Mouse (Mus musculus) embryonic facial prominence, embryonic 15.5 days (tissue): ENCODE measurements around the gene Tbc1d16. TPM values are rescaled to one million over a fixed set of nuclear protein-coding genes. Genes with fewer than 3 reads are reported as not detected.
"Not testable (repeated sequence)": the region's sequence is repeated elsewhere in the genome, so short reads cannot be mapped to it uniquely, and the experiment has no call there.

Source experiments
- ATAC-seq: fragments of 200-750 bp; cut with Nextera tagmentation; 2 replicates; pipeline ENCODE4 v1.8.0; 2017; ENCODE audit warnings: low read depth, moderate TSS enrichment; ENCODE audit not compliant: insufficient number of reproducible peaks, low FRiP score, low TSS enrichment
- H3K27ac ChIP-seq: fragments of 300-500 bp; sonication (generic); replicated peaks from 2 replicates; pipeline ENCODE4 v1.5.1; 2015; ENCODE audit warnings: mild to moderate bottlenecking, inconsistent platforms
- H3K27me3 ChIP-seq: fragments of 300-500 bp; sonication (generic); 2 replicates; pipeline ENCODE4 v1.6.1; 2015; ENCODE audit warnings: inconsistent platforms
- H3K36me3 ChIP-seq: fragments of 300-500 bp; sonication (generic); 2 replicates; pipeline ENCODE4 v1.6.1; 2015; ENCODE audit warnings: mild to moderate bottlenecking, inconsistent platforms
- H3K4me1 ChIP-seq: fragments of 300-500 bp; sonication (generic); 2 replicates; pipeline ENCODE4 v1.6.1; 2015; ENCODE audit warnings: inconsistent platforms
- H3K4me2 ChIP-seq: fragments of 300-500 bp; sonication (generic); replicated peaks from 2 replicates; pipeline ENCODE4 v1.6.1; 2015; ENCODE audit warnings: mild to moderate bottlenecking, inconsistent platforms
- H3K4me3 ChIP-seq: fragments of 300-500 bp; sonication (generic); replicated peaks from 2 replicates; pipeline ENCODE4 v1.5.1; 2015; ENCODE audit warnings: mild to moderate bottlenecking, inconsistent platforms
- H3K9ac ChIP-seq: fragments of 300-500 bp; sonication (generic); 2 replicates; pipeline ENCODE4 v1.6.1; 2015; ENCODE audit warnings: inconsistent platforms
- H3K9me3 ChIP-seq: fragments of 300-500 bp; sonication (generic); replicated peaks from 2 replicates; pipeline ENCODE4 v1.6.1; 2016; ENCODE audit warnings: inconsistent platforms
- WGBS: fragments of 180-500 bp; shearing (Covaris S2); methylation state at CpG from one replicate; pipeline ENCODE4 v1.1.7; 2015; 5-methylcytosine and 5-hydroxymethylcytosine counted together
- polyA plus RNA-seq: library from polyadenylated mRNA; unstranded; fragments of >200 nt; fragmentation: Nextera tagmentation; extraction: Ambion mirVana; gene quantifications from 2 replicates; pipeline ENCODE4 v1.2.1, GENCODE M21; 2015

Gene Tbc1d16
- 15.3 and 16.0 TPM in 2 replicates for polyA plus RNA-seq

DNA sequence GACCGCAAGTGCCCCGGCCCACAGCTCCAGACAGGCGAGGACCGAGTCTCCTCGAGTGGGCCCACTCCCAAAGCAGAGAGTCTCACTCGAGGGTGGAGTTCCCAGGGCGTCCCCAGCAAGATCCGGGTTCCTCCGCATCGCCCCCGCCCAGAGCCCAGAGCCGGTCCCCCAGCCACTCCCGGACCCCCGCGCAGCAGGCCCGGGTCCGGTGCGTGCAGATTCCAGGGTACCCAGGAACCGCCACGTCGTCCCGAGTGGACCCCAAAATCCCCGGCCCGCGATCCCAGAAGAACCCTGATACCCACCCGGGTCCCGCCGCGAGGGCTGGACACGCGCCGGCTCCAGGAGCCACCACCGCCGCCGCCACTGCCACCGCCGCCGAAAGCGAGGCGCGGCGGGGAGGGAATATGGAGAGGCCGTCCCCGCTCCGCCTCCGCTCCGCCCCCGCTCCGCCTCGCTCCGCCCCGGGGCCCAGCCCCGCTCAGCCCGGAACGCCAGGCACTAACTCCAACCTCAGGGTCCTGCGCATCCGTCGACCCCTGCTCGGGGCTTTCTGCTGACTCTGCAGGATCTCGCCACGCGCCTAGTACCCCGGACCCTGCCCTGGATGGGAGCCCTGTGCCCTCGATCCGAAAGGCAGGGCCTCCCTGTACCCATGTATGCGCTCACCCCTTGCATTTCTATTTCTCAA lies at the start of gene Tbc1d16, which contains the start of gene Ccdc40:
Tbc1d16 (minus strand) TSS at position 409 of the 691 bp plus-strand sequence.
Ccdc40 (plus strand) TSS at position 482 of the 691 bp plus-strand sequence.
- under 1% methylated on average over 65 of the region's 66 CpGs for WGBS
- Histone ChIP-seq H3K4me3 (peak within 1 kb of the TSS; percentile 77), H3K27me3 (no peaks in the 10 kb centered on the region), H3K36me3 (no peaks in the 10 kb centered on the region), H3K9ac (peak within 1 kb of the TSS; percentile 71), H3K4me1 (peaks cover 45% of the 10 kb centered on the region), H3K27ac (peak within 1 kb of the TSS; percentile 63; the same call in 1 of the 2 replicates), H3K9me3 (no peaks in the 10 kb centered on the region), H3K4me2 (peak within 1 kb of the TSS; percentile 99)
- ATAC-seq, result peak; percentile 89

DNA sequence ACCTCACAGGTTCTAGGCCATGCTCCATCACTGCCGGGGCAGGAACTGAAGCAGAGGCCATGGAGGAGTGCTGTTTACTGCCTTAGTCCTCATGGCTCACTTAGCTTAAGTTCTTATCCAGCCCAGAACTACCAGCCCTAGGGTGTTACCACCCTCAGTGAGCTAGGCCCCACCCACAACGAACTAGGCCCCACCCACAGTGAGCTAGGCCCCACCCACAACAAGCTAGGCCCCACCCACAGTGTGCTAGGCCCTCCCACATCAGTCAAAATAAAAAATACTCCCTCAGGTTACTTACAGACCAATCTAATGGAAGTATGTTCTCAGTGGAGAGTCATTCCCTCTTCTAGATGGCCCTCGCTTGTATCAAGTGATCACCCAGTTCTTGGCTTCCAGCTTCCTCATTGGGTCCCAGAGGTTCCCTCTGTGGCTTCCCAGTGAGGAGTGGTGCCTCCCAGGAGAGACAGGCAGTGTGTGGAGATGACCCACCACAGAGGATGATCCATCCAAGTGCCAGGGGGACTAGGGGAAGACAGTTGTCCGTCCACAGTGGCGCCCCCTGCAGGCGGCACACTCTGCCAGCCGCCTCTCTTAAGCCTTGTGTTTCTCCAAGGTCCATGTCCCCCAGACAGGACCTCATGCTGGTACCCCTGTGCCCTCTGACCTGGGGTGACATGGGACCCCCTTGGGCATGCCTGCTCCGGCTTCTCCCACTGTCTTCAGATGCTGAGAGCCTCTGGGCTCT lies 45.1 kb upstream of the Tbc1d16 start:
- Histone ChIP-seq H3K27ac (no peak overlapping the region), H3K4me2 (no peak overlapping the region), H3K9me3 (no peaks in the 10 kb centered on the region), H3K9ac (no peak overlapping the region), H3K36me3 (peaks cover 51% of the 10 kb centered on the region), H3K4me1 (peaks cover 22% of the 10 kb centered on the region), H3K4me3 (no peak overlapping the region), H3K27me3 (no peaks in the 10 kb centered on the region)
- ATAC-seq, result no peak
- WGBS, result 89% methylated on average over 8 of the region's 8 CpGs

DNA sequence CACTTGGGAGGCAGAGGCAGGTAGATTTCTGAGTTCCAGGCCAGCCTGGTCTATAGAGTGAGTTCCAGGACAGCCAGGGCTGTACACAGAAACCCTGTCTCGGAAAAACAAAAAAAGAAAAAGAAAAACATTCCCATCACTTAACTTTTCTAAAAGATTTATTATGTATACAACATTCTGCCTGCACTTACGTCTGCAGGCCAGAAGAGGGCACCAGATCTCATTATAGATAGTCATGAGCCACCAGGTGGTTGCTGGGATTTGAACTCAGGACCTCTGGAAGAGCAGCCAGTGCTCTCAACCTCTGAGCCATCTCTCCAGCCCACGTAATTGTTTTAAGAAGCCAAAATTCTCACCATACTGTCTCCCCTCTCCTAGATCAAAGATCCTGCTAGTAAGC lies 44.2 kb upstream of the Tbc1d16 start:
- not testable (repeated sequence) for H3K4me3 ChIP-seq, H3K9ac ChIP-seq, H3K9me3 ChIP-seq, H3K27me3 ChIP-seq, ATAC-seq, H3K27ac ChIP-seq, H3K4me2 ChIP-seq
- Histone ChIP-seq H3K36me3 (peaks cover 44% of the 10 kb centered on the region), H3K4me1 (peaks cover 28% of the 10 kb centered on the region)
- 66% methylated on average over 3 of the region's 3 CpGs for WGBS

DNA sequence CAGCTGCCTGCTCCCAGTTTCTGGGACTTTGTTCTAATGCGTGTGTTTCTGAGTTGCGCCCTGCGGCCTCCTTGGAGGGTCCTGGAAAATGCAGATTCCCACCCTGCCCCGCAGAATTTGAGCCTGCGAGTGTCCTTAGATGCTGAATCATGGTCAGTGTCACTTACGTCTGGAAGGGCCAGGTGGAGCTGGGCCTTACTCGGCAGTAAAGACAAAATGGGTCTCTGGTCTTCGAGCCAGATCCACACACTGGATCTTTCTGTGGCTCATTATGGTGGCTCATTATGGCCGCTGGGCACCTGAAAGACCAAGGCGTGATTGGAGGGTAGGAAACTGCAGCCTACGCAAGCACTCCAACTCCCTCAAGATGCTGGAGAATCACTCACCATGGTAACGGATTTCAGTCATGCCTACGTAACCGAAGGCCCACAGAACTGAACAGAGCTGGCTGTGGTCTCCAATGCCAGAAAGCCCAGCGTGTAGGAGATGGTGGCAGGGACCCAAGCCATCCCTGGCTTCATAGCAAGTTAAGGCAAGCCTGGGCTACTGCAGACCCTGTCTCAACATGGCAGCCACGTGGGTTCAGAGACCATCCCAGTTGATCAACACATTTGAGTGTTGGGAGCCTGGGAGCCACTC lies 40.4 kb upstream of the Tbc1d16 start:
- H3K9me3 ChIP-seq, result no peaks in the 10 kb centered on the region

DNA sequence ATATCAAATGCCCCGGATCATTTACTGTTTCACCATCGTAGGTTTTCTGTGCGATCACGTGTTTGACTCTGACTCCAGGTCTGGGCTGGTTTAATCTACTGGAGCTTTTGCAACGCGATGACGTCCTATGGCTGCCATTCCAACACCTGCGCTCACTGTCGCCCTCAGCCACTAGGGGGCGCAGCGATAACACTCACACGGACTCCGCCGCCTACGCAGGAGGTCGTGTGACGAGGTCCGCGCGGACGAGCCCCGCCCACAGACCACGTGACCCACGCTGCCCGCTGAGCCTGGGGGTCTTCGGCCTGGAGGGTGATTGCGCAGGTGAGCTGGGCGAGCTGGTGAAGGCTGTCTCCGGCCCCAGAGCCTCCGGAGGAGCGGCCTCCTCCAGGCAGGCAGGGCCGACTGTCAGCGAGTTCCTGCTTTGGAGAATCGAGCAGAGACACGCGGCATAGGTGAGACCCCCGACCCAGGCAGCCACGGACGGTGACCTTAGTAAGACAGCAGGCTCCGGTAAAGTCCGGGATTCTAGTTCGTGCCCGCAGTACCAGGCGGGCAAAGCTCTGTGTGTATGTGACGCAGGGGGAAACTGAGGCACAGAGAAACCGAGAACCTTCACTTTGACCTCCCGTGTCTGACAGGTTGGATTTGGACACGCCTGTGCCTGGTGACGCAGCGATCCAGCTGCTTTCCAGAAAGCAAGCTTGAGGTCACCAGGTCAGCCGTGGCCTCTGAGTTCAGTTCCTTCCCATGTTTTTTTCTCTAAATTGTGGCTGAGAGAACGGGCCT lies 39.7 kb upstream of the Tbc1d16 start, which contains the start of gene Gaa:
Gaa (plus strand) TSS at position 120 of the 789 bp plus-strand sequence.
- H3K4me3 ChIP-seq, result peak within 1 kb of the TSS; percentile 76
- H3K27ac ChIP-seq, result peak within 1 kb of the TSS; percentile 44; the same call in 1 of the 2 replicates
- ATAC-seq, result peak; percentile 74; the same call in 1 of the 2 replicates
- H3K4me1 ChIP-seq, result peaks cover 31% of the 10 kb centered on the region
- peak within 1 kb of the TSS; percentile 93 for H3K4me2 ChIP-seq
- H3K36me3 ChIP-seq, result peaks cover 11% of the 10 kb centered on the region
- 2% methylated on average over 52 of the region's 52 CpGs for WGBS
- H3K9ac ChIP-seq, result peak within 1 kb of the TSS; percentile 84
- no peaks in the 10 kb centered on the region for H3K9me3 ChIP-seq
- H3K27me3 ChIP-seq, result no peaks in the 10 kb centered on the region

More for the DNA sequence above, 40.4 kb upstream of the Tbc1d16 start:
- no peak for ATAC-seq
- H3K27ac ChIP-seq, result no peak overlapping the region; the same call in 1 of the 2 replicates
- peak overlapping the region; percentile 84; the same call in 1 of the 2 replicates for H3K9ac ChIP-seq
- WGBS, result 75% methylated on average over 16 of the region's 16 CpGs
- peak overlapping the region; percentile 76 for H3K4me3 ChIP-seq
- peak overlapping the region; percentile 93 for H3K4me2 ChIP-seq
- H3K27me3 ChIP-seq, result no peaks in the 10 kb centered on the region
- H3K36me3 ChIP-seq, result peaks cover 18% of the 10 kb centered on the region
- H3K4me1 ChIP-seq, result peaks cover 31% of the 10 kb centered on the region

DNA sequence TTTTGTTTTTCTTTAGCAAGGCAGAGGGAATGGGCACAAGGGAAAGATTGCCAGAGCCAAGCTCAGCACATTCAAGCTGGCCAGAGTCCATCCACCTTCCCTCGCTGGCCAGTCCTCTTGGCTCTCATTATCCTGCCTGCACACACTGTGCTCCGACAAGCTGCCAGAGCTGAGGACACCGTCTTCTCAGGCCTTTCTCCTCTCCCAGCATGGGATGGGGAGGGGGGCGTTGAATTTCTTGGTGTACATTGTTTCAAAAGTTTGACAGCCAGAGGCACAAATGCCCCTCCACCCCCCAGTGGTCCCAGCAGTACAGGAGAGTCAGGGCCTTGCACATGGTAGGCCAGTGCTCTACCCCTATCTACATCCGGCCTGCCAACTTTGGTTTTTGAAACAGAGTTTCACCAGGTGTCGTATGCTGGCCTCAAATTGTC lies 39.0 kb upstream of the Tbc1d16 start:
- Histone ChIP-seq H3K36me3 (peaks cover 6% of the 10 kb centered on the region), H3K4me1 (peaks cover 31% of the 10 kb centered on the region), H3K27me3 (no peaks in the 10 kb centered on the region), H3K4me2 (peak overlapping the region; percentile 93), H3K27ac (no peak overlapping the region), H3K9me3 (no peaks in the 10 kb centered on the region), H3K9ac (no peak overlapping the region), H3K4me3 (peak overlapping the region; percentile 76; the same call in 1 of the 2 replicates)
- WGBS, result 47% methylated on average over 6 of the region's 6 CpGs
- 0 out of 2 replicates have a peak, but pooled peaks have one; percentile 13 for ATAC-seq

DNA sequence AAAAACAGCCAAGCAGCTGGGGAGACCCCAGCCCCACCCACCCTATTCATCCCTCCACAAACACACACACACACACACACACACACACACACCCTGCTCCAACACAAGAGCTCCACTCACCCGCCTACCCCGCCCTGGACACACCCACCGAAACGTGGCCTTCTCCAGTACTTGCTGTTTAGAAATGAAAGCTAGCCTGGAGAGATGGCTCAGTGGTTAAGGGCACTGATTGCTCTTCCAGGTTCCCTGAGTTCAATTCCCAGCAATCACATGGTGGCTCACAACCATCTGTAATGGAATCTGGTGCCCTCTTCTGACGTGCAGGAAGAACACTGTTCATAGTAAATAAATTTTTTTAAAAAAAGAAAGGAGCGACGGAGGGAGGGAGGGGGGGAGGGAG lies 37.5 kb upstream of the Tbc1d16 start:
- no peak overlapping the region for H3K4me2 ChIP-seq
- H3K36me3 ChIP-seq, result no peaks in the 10 kb centered on the region
- H3K4me3 ChIP-seq, result no peak overlapping the region
- WGBS, result 77% methylated on average over 7 of the region's 7 CpGs
- H3K9ac ChIP-seq, result no peak overlapping the region
- no peak for ATAC-seq
- no peaks in the 10 kb centered on the region for H3K9me3 ChIP-seq
- H3K27me3 ChIP-seq, result no peaks in the 10 kb centered on the region
- no peak overlapping the region for H3K27ac ChIP-seq
- peaks cover 29% of the 10 kb centered on the region for H3K4me1 ChIP-seq

DNA sequence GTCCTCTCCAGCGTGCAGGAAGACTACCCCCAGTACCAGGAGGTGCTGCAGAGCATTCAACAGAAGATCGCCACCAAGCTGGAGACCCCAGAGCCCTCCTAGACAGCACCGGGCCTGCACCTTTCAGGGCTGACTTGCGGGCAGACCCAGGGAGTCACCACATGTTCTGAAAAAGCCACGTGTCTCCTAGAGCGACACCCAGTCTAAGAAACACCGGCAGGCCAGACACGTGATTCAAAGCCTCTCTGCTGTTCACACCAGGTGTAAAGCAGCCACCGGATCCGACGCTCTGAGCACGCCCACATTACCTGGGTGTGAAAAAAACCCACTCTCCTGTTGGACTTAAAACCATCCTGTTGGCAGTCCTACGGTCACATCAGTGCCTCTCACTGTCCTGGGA lies 36.1 kb upstream of the Tbc1d16 start:
- Histone ChIP-seq H3K4me1 (peaks cover 20% of the 10 kb centered on the region), H3K4me3 (no peak overlapping the region), H3K27me3 (no peaks in the 10 kb centered on the region), H3K4me2 (no peak overlapping the region), H3K9ac (no peak overlapping the region), H3K36me3 (no peaks in the 10 kb centered on the region), H3K27ac (no peak overlapping the region), H3K9me3 (no peaks in the 10 kb centered on the region)
- WGBS, result 90% methylated on average over 13 of the region's 13 CpGs
- ATAC-seq, result no peak

DNA sequence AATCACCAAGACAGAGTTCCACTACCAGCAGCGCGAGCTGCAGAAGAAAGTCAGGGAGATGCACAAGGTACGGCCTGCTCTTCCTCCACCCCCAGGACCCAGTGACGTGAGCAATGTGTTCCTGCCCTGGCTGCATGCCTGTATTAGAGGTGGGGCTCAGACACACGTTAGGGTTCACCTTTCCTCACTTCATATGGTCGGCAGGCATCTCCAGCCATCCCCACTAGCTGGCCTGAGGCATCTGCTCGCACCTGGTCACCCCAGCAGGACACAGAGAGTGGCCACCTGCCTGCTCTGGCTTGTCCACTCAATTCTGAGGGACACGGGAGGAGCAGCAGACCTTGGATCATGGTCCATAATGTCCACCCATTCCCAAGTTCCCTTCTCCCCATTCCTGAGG lies 31.7 kb upstream of the Tbc1d16 start:
- no peaks in the 10 kb centered on the region for H3K9me3 ChIP-seq
- no peak overlapping the region for H3K4me3 ChIP-seq
- H3K9ac ChIP-seq, result no peak overlapping the region
- no peak overlapping the region for H3K27ac ChIP-seq
- no peak overlapping the region for H3K4me2 ChIP-seq
- peaks cover 15% of the 10 kb centered on the region for H3K4me1 ChIP-seq
- no peaks in the 10 kb centered on the region for H3K27me3 ChIP-seq
- no peaks in the 10 kb centered on the region for H3K36me3 ChIP-seq
- 86% methylated on average over 8 of the region's 8 CpGs for WGBS
- no peak for ATAC-seq

DNA sequence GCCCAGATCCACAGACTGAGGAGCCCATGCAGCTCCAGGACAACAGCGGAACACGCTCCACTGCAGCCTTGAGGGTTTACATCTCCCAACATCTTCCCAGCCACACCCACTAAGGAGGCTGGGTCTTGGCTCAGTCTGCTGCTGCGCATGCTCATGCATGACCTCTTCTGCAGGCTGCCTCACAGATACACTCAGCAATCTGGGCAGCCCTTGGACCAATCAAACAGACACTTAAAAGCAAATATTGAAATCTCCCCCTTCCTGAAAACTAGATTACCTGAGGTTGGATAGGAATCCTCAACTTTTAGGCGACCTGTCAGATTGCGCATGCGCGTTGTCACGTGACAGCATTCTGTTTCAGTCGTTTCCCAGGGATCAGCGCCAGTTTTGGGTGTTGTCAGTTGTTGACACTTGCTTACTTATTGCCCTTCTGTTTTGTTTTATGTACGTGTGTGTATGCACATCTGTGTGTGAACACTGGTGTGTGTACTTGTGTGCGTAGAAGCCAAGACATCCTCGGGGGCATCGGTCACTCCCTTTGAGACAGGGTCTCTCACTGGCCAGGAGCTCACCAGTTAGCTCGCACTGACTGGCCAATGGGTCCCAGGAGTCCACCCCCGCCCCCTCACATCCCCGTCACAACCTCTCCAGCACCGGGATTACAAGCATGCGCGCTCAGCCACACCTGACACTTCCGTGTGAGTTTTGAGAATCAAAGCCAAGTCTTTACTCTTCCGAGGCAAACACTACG lies 30.4 kb upstream of the Tbc1d16 start:
- WGBS, result 64% methylated on average over 23 of the region's 23 CpGs
- Histone ChIP-seq H3K4me2 (peak overlapping the region; percentile 50), H3K27ac (peak overlapping the region; percentile 52), H3K9ac (no peak overlapping the region), H3K27me3 (no peaks in the 10 kb centered on the region), H3K9me3 (no peaks in the 10 kb centered on the region), H3K36me3 (no peaks in the 10 kb centered on the region), H3K4me3 (peak overlapping the region; percentile 30), H3K4me1 (peaks cover 15% of the 10 kb centered on the region)
- ATAC-seq, result peak; percentile 68
